In the genomic region with DNA sequence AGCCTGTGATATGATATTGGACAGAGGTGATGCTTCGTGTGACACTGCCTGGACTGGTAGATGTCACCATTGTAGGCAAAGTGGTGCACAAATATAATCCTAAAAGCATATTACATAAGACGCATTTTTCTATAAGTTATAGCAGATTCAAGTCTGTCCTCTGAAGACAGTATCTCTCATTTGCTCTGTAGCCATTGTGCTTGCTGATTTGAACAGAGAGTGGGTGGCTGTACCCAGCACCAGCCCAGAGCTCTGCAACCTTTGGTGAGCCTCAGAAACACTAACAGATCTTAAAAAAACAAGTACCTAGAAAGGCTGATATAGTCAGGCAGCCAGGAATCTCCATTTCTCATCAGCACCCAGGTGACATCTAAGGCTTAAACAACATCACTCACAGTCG, we compare ENCODE assay signal across 15 mouse cellular contexts.
"Had no signal": no experiment of that assay in that cellular context is flagged by ENCODE, and none has a peak within 500 bp of the region (broad histone marks: within the 10 kb centered on the region; RNA-seq: fewer than 3 reads in every experiment).

No protein-coding gene starts in this region.

- H3K9ac ChIP-seq: liver, embryonic 13.5 days; midbrain, embryonic 12.5 days had no signal

- H3K4me3 ChIP-seq: layer of hippocampus, adult 2 months; liver, embryonic 13.5 days; midbrain, embryonic 12.5 days; myocyte had no signal

- H3K27me3 ChIP-seq: liver, embryonic 13.5 days; midbrain, embryonic 12.5 days had no signal

- DNase-seq: kidney, adult 2 months; kidney, postnatal 25 days; layer of hippocampus, postnatal 36 days; liver, embryonic 13.5 days; lung, adult 2 months; lung, postnatal 14 days; lung, postnatal 4 days; thymus, adult 18-20 months; thymus, postnatal 36 days had no signal

- H3K36me3 ChIP-seq: liver, embryonic 13.5 days; midbrain, embryonic 12.5 days had no signal

- ATAC-seq: intestine, postnatal 0 days; midbrain, embryonic 16.5 days had no signal

- H3K9me3 ChIP-seq: liver, embryonic 13.5 days; midbrain, embryonic 12.5 days had no signal

- H3K4me1 ChIP-seq: liver, embryonic 13.5 days had no signal

- H3K4me2 ChIP-seq: liver, embryonic 13.5 days; midbrain, embryonic 12.5 days had no signal

- H3K27ac ChIP-seq: kidney, postnatal 0 days; layer of hippocampus, adult 2 months; liver, embryonic 13.5 days; midbrain, embryonic 12.5 days had no signal
